Mouse (Mus musculus): ENCODE measurements at regions not wholly inside any gene's neighbourhood (a gene's known extent, or its start where the extent isn't known, plus 50 kb on each side); places are given as distances from the start of the nearest gene placed in this dataset.
A peak's percentile ranks its signal among the peaks of the same experiment; 100 is the strongest.

DNA sequence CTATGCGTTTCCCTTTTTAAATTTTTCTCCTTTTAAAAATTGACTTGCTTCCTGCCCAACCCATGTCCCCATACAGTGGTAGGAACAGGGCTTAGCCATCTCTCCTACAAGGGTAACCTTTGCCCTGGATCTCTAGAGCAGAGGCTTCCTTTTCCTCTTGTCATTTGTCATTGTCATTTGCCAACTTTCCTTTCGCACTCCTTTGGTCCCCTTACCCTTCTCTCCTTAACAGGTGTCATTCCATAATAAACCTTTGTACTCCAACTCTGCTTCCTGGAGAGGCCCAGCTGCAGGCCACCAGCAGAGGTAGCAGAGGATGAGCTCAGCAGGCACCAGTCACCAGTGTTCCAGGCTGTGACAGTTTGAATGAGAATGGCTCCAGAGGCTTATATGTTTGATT lies 347.4 kb upstream of the Id2 start:
- no peak for DNase-seq

DNA sequence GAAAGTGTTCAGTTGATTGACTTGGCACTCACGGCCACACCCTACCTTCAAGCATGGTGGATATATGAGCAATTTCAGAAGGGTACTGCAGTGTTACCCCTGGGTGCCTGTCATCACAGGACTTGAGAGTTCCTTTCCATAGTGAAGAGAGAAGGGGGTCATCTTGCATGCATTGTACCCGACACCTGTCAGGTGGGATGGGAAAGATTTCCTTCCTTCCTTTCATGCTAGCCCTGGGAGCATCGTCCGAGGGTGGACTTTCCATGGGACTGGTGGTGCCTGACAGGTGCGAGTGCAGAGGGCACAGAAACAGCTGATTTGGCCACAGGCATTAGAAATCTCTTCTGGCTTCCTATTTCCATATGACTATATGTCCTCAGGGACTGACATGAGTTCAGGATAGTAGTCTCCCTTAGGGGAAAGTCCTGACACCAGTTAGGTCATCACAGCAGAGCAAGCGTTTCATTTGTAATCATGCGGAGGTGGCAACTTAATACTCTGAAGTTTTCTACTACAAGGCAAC lies 342.1 kb upstream of the Id2 start:
- DNase-seq = no peak

DNA sequence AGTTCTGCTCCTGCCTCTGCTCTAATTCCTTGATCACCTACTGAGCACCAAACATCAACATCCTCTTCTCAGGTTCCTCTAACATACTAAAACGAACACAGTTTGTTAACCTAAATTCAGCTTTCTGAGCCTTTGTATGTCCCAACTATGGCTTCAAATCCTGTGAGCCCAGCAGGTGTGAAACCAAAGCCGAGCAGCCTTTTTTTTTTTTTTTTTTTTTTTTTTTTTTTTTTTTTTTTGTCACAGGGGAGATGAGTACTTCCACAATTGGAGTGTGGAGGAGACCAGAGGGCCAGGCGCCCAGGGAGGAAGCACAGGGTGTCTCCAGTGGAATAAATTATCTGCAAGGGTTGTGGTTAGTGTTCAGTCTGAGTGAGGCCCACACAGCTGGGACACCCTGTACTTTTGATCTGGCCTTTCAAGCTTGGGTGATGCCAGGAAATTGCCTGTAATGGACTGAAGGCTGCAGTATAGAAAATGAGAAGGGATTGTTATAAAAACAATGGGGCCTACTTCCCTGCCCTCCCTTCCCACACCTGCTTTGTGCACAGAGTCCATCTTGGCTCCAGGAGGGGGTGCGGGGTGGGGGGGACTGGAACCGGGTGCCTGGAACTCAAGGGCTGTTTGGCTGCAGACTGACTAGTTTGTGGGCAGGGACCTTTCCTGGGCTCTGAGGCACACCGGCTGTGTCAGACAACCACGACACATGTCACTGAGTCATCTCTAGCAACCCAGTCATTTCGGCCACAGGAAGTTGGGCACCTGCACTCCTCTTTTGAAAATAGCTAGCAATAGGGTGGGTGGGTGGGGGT lies 341.5 kb upstream of the Id2 start:
- peak in 1 of 2 experiments; percentile 18 for DNase-seq

DNA sequence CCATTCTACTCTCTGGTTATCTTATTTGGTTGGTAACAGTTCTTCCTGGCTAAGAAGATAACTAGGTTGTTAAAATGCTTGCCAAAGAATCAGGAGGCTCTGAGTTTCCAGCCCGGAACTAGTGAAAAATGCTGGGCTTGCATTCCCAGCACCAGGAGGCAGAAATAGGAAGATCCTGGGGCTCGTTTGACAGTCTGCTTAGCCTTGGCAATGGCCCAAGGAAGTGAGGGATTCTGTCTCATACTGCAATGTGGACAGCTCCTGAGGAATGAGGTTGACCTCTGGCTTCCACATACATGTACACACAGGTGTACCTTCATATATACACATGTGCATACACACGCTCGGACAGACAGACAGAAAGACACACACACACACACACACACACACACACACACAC lies 340.6 kb upstream of the Id2 start:
- no peak for DNase-seq

DNA sequence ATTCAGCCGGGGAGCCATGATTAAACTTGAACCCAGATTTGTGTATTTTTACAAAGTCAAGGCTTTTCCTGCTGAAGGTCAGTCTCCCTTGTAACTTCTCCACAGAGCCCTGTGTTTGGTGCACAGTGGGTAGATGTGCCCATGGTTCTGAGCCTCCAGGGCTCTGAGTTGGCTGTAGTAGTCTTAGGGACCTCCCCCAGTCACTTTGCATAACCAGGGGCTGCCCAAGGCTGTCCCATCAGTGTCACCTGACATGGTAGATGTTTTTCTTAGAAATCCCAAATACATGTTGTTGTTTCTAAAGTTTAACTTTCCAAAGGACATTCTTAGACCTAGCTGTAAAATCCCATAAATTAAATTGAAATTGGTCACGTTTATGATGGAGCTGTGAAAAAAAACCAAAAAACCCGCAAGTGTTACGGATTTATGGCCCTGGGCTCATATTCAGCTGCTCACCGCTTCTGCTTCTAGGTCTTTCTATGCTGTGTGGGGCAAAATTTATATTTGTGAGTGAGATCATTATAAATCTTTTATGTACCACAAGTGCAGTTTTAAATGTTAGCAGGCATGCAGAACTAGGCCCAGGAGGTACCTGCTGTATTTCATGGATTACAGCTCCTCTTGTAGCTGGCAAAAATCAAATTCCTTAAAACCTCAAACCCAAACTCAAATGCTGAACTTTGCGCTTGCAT lies 339.4 kb upstream of the Id2 start:
- no peak for DNase-seq

DNA sequence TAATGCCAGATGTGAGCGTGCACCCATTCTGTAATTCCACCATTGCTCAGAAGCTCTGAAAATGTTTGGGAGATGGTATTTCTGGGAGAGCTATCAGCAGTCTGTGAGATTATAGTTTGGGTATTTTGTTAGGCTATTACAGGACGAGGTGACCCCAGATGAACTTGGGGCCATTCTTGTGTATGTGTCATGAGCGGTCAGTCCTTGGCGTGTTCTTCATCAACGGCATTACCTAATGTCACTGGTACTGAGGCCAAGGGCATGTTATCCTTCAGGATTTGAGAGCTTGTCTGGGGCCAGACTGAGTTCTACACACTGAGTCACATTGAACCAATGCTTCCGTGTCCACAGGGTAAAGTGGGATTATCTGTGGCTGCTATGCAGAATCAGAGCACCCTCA lies 335.9 kb upstream of the Id2 start:
- DNase-seq = no peak

DNA sequence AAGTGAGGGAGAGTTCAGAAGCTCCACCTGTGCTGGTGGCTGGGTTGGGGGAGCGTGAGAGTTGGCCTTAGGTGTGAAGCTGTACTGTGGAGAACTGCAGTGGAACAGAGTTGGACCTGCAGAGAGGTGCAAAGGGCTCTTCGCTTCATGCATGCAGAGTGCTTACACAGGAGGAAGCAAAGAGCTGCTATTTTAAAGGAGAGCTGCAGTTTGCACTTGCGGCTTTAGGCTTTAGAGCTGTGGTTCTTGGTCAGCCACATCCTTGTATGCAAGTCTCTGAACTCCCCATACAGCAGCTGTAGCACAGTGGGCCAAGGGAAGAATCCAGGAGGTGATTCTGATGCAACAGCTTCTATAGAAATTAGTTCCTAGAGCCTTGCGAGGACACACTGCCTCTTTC lies 334.0 kb upstream of the Id2 start:
- DNase-seq = no peak

DNA sequence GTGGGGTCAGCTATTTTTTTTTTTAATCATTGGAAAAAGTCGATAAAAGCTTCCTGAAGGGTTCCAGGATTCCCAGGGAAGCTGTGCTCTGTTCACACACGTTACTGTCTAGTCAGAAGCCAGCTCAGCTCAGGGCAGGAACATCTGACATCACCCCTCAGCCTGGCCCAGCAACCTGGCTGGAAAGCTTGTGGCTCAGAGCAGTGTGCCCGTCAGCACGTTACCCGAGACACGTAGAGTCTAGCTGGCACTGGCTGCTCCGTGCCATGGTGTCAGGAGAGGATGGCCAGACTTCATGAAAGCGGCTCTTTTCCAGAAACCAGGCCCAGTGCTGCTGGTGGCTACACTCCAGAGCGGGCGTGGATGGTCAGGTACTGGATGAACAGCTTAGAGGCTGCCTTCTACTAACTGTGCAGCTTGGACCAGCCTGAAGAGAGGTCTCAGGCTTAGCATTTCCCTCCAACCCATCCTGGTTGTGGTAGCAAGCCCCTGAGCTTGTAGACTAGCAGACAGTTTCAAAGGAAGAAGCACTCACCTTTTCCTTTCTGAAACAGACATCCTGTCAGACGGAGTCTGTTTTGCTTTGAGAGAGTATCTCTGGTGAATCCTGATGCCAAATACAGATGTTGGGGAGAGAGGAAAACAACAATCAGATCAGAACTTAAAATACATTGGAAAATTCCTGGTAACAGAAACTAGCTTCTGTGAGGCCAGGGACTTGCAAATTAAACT lies 331.1 kb upstream of the Id2 start:
- DNase-seq = no peak

DNA sequence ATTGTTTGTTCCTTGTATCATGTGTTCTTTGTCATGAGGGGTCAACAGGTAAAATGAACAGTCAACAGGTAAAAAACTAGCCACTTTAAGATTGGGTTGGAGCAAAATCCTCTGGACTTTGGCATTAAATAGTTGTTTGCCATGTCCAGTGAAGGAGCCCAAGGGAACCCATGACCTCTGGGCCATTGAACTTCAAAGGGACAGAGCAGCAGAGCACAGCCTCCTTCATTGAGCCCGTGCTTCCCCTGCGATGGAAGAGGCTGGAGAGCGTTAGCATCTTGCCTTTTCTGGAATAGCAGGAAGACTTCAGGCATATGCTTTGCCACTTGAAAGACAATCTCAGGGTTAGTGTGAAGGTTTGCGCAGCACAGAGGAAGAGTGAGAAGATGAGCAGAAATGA lies 320.4 kb upstream of the Id2 start:
- DNase-seq = no peak

DNA sequence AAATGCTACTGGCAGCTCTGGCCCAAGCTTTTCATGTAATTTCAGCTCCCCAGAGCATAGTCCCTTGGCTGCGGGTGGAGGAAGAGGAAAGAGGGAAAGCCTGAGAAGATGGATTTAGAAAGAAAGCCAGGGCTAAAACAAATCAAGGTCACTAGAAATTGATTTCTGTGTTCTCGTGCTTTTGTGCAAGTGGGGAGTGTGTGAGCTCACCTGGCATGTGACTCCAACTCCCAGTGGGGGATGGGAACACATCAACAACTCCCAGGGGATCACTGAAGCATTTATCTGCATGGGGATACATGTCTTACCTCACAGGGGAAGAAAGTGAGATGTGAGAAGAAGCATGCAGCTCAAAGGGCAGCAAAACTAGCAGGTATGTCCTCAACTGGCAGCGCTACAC lies 319.6 kb upstream of the Id2 start:
- DNase-seq = no peak

DNA sequence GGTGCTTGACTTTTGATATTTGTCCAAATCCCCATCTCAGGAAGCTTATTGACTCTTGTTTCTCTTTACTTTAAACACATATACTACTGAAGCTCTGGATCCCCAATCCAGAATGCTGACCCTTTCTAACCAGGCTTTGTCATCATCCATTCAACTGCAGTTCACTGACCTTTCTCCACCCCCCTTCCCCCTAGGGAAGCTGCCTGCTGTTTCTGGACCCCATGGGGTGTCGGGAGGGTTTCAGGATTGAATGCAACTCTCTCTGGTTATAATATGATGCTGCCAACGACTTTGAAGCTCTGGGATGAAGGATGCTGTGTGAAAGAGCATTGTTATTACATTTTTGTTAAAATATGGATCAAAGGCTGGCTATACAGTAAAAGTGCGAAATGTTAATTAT lies 318.7 kb upstream of the Id2 start:
- DNase-seq = no peak

DNA sequence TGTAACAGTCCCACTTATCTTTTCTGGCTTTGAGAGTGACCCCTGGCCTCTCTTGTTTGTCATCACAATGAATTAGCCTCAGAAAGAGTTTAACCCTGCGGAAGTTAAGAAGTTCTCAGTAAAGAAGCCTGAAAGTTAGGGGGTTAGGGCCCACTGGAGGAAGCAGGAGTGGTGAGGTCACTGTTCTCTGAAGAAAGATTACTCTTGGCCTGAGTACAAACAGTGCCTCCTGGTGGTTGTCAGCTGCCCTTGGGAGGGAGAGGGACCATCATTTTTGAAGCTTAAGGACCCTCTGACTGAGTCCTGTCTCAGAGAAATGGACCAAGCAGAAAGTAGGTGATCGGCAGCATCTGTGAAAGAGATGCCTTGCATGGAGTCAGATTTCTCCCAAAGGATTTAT lies 318.3 kb upstream of the Id2 start:
- peak; percentile 35 to 46 for DNase-seq

DNA sequence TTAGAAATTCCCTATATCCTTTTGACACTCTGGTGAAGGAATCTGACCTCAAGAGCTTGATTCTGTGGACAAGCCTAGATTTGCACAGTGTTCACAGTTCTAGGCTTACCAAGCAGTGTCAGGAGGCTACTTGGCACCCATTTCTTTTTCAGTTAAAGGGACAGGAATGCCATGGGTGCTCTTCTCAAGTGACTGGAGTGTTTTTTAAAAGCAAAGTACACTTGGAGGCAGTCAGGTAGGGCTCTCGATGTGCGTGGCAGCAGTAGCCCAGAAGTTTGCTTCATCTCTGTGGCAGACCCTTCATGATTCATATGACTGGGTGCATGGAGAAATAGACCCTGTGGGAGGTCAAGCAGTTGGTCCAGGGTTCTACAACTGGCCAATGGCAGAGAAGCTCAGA lies 310.4 kb upstream of the Id2 start:
- DNase-seq = peak; percentile 23 to 55

DNA sequence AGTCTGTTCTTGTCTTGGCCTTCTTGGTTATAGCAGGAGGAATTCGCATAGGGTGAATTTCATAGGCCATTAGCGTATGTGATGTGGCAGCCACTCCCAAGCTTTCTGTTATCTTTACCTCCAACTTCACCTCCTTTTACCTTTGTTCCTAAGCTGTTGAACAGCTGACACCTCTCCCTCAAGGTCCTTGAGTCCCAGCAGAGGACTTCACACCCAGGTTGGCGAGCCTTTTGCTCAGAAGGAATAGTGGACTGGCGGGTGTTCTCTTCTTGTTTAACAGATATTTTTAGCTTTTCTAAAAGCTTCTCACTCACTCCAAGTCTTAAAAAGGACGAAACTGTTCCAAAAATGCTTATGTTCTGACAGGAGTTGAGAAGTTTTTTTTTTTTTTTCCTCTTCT lies 303.4 kb upstream of the Id2 start:
- no peak for DNase-seq

DNA sequence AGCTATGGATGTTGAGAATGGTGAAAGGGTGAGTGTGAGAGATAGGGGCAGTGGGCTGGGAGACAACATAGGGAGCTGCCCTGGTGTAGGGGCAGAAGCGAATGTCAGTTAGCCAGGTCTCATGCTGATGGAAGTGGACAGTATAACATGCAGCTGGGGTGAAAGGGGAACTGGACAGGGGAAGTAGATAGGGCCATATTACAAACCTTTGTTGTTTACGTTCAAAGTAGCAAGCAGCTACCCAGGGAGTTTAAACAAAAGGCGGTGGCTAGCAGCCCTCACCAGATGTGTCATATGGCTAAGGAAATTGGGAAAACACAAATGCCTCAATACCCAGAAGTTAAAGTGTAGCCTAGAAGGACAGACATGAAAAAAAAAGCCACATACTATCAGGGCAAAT lies 301.8 kb upstream of the Id2 start:
- DNase-seq = no peak

DNA sequence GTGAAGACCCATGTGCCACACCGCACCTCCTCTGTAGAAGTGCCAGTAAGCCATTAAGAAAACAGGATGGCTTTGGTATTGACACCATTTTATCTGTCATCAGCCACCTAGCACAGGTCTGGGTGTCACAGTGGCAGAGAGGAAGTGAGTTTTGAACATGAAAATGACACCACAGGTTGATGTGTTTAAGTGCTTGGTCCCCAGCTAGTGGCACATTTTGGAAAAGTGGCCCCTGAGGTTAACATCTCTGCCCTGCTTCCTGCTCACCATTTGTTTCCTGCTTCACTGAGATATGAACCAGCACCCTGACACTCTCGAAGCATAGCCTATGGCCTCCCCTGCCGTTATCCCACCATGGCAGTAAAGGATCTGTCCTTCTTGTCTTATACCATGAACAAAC lies 297.4 kb upstream of the Id2 start:
- DNase-seq = no peak

DNA sequence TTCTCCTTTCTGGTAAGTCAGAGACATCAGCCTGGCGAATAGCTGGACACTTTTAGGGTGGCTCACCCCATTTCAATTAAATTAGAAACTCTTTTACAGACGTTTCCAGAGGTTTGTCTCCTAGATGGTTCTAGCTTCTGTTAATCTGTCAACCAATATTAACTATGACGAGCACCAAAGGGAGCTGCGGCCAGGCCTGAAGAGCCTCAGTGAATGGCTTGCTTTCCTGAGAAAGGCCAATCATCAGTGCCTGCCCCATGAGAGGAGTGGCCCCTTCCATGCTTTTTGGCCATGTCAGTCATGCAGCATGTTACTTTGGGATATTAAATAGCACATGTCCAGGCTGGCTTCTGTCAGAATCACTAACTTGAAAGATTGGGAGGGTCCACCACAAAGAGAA lies 296.6 kb upstream of the Id2 start:
- DNase-seq = no peak

DNA sequence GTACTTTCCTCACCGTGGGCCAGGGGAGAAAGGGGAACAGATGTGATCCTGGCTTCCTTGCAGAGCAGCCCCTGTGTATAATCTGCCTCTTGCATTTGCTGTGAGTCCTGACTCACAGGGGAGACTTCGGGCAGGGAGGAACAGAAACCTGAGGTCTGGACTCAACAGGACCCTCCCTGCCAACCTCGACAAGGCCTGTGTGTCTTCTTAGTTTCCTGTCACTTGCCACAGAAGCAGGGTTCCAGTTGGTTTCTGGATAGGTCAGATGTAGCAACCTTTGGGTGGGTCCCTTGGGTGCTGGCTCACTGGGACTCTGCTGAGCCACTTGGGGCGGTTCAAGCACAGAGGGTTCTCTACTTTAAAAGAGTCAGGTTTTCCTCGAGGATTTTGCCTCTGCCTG lies 292.3 kb upstream of the Id2 start:
- peak; percentile 27 to 33 for DNase-seq

DNA sequence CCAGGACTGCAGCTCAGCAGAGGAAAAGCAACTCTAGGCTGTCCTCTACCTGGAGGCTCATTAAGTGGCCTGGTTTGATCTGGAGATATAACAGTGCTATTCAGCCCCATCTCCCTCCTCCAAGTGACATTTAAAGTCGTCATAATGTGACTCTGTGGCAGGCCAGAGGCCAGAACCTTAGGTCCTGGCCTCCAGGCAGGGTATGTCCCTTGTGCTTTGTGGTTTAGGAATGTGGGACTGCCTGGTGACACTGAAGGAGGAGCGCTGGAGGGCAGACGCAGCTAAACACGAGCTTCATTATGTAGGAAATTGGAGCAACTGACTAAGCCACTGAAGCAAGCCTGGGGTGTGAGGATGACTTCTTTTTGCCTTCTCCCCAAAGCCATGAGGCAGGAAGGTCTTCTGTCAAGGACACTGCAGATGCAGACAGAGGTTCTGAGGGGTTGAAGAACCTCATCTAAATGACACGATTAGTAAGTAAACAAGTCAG lies 290.9 kb upstream of the Id2 start:
- DNase-seq = no peak

DNA sequence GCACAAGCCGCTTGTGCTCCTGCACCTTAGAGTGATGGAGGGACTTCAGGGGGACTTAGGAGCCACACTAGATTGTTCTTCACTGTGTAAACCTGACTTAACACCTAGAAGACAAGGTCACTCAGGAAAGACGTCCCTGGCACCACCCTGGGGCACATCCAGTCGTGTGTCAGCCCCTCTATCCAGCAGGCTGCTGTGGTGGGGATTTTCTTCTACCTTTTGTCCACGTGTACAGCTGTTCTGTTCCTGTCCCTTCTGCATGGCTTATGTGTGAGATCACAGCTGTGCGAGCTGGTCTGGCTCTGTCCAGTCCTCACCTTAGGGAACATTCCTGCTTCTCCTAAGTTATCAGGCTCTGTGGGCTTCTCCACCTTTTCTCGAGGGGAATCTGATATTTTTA lies 286.0 kb upstream of the Id2 start:
- DNase-seq = no peak

DNA sequence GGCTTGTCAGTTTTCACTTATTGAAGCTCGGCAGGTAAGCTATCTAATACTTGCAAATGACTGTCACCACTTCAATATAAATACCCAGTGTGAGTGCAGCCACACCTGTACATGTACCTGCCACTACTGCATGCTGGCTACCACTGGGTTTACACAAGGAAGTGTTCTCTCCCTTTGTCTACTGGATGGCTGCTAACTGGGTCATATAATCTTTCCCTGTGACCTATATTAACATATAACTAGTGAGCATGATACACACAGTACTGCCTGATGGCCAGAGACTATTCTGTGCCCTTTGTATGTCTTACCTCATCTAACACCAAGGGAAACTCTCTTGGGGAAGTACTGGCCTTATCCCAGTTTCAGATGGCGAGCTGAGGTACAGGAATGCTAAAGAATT lies 285.5 kb upstream of the Id2 start:
- DNase-seq = no peak

DNA sequence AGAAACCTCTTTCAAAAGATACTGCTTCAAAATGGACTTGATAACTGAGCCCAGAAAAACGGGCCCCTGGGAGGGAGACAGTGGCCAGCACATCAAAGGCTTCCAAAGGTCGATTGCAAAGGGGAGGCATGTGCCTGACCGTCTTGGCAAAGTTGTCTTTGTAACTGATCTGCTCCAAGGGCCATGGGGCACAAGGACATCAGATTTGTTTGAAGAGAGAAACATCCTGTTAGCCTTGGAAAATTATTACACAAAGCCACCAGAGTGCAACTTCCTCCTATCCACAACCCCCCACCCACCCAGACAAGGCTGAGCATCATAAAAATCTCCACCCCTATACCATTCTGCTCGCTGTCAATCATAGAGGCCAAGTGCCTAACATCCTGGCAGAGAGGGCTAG lies 284.7 kb upstream of the Id2 start:
- no peak for DNase-seq

DNA sequence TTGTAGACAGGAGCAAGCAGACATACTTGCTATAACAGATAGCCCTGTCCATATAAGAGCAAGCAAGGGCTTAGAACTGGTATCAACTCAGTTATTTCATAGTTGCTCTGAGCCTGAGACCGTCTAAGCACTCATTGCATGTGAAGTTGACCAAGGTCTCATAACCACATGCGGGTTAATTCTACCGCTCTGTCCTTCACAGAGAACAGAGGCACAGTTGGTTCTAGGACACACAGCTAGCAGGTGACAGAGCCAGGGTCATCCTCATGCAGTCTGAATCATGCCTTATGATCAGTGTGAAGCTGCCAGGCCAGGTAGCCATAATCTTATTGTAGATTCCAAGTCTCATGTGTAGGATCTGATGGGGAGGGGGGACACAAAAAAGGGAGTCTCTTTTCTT lies 283.1 kb upstream of the Id2 start:
- DNase-seq = no peak

DNA sequence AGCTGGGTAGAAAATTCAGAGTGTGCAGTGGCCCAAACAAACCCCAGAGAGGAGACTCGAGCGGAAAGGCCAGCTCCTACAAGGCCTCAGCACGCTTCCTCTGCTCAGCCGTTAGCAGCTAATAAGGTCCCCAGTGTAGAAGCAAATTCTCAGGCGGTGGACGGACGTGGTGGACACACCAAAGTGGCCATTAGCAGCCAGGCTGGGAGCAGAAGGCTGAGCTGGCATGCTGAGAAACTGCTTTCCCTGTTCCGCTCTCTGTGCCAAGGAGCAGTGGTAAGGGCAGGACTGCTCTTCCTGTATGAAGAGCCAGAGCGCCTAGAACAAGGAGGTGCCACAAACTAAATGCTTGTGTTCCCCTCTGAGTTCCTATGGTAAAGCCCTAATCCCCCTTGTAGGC lies 282.1 kb upstream of the Id2 start:
- DNase-seq = no peak

Measured in lung, adult 18-20 months (tissue).